Mouse (Mus musculus) MEL (cell line): ENCODE data around the gene Adgrf3. TPM values are rescaled to one million over a fixed set of nuclear protein-coding genes. Genes with fewer than 3 reads are reported as not detected.

ENCODE experiments used
- DNase-seq: peaks from one replicate; pipeline ENCODE4 v3.0.0; 2011; ENCODE audit warnings: low read depth, low spot score
- H3K27ac ChIP-seq: 2 replicates; pipeline ENCODE4 v1.5.1; 2012; ENCODE audit warnings: low read depth, mild to moderate bottlenecking, control low read depth, low read length, moderate library complexity; ENCODE audit not compliant: control insufficient read depth
- H3K27me3 ChIP-seq, 2 experiments: fragments of 150-350 bp in 1 of 2; sonication (generic) in 1 of 2; 2 replicates each; pipeline ENCODE4 v1.6.1; 2012; ENCODE audit warnings: low read length in 2 of 2, mild to moderate bottlenecking in 2 of 2, improper control_type of control experiment in 1 of 2, moderate library complexity in 1 of 2; ENCODE audit not compliant: insufficient read depth in 2 of 2, control insufficient read depth in 1 of 2
- H3K36me3 ChIP-seq, 2 experiments: 2 replicates each; pipeline ENCODE4 v1.6.1; 2012 to 2014; ENCODE audit warnings: low read length in 2 of 2, improper control_type of control experiment in 1 of 2, inconsistent platforms in 1 of 2, mild to moderate bottlenecking in 1 of 2; ENCODE audit not compliant: insufficient read depth in 2 of 2, control insufficient read depth in 1 of 2
- H3K4me1 ChIP-seq, 2 experiments: fragments of 150-350 bp in 1 of 2; sonication (generic) in 1 of 2; 2 replicates each; pipeline ENCODE4 v1.6.1; 2012; ENCODE audit warnings: low read length in 2 of 2, improper control_type of control experiment in 1 of 2, mild to moderate bottlenecking in 1 of 2; ENCODE audit not compliant: insufficient read depth in 2 of 2, control insufficient read depth in 1 of 2
- H3K4me3 ChIP-seq, 2 experiments: fragments of 150-350 bp in 1 of 2; sonication (generic) in 1 of 2; 2 replicates each; pipeline ENCODE4 v1.5.1; 2012; ENCODE audit warnings: low read depth in 2 of 2, low read length in 2 of 2, mild to moderate bottlenecking in 2 of 2, moderate library complexity in 2 of 2, control low read depth in 1 of 2, improper control_type of control experiment in 1 of 2; ENCODE audit not compliant: control insufficient read depth in 1 of 2, insufficient read depth in 1 of 2
- H3K79me2 ChIP-seq: 2 replicates; pipeline ENCODE4 v1.6.1; 2012; ENCODE audit warnings: mild to moderate bottlenecking, low read length, moderate library complexity; ENCODE audit not compliant: control insufficient read depth, poor library complexity, insufficient read depth
- H3K9ac ChIP-seq: 2 replicates; pipeline ENCODE4 v1.6.1; 2012; ENCODE audit warnings: low read depth, mild to moderate bottlenecking, control low read depth, low read length, moderate library complexity; ENCODE audit not compliant: control insufficient read depth, poor library complexity, severe bottlenecking
- H3K9me3 ChIP-seq: fragments of 150-350 bp; sonication (generic); replicated peaks from 2 replicates; pipeline ENCODE4 v1.6.1; 2012; ENCODE audit warnings: mild to moderate bottlenecking, low read length, improper control_type of control experiment, moderate library complexity; ENCODE audit not compliant: insufficient read depth
- CTCF ChIP-seq, 3 experiments: IDR thresholded peaks in 2 of 3; conservative IDR thresholded peaks in 1 of 3; 2 replicates each; pipeline ENCODE4 v1.5.1; 2011 to 2012; ENCODE audit warnings: low read length in 3 of 3, low read depth in 2 of 3, mild to moderate bottlenecking in 2 of 3, improper control_type of control experiment in 1 of 3, inconsistent platforms in 1 of 3, mixed read lengths in 1 of 3, moderate library complexity in 1 of 3; ENCODE audit not compliant: control insufficient read depth in 1 of 3, insufficient read depth in 1 of 3, poor library complexity in 1 of 3, severe bottlenecking in 1 of 3
- E2F4 ChIP-seq: IDR thresholded peaks from 2 replicates; pipeline ENCODE4 v1.6.1; 2011; ENCODE audit warnings: low read depth, low read length, improper control_type of control experiment, borderline replicate concordance
- GABPA ChIP-seq: IDR thresholded peaks from 2 replicates; pipeline ENCODE4 v1.6.1; 2012; ENCODE audit warnings: low read depth, mild to moderate bottlenecking, inconsistent platforms, low read length, improper control_type of control experiment, moderate library complexity
- GATA1 ChIP-seq: IDR thresholded peaks from 2 replicates; pipeline ENCODE4 v1.6.1; 2011; ENCODE audit warnings: low read depth, low read length, improper control_type of control experiment
- JUND ChIP-seq: IDR thresholded peaks from 2 replicates; pipeline ENCODE4 v1.6.1; 2011; ENCODE audit warnings: low read depth, mild to moderate bottlenecking, improper control_type of control experiment, low read length
- MAFK ChIP-seq: IDR thresholded peaks from 2 replicates; pipeline ENCODE4 v1.6.1; 2011; ENCODE audit warnings: low read depth, mild to moderate bottlenecking, low read length, improper control_type of control experiment, borderline replicate concordance
- MAX ChIP-seq: IDR thresholded peaks from 2 replicates; pipeline ENCODE4 v1.6.1; 2011; ENCODE audit warnings: low read length, improper control_type of control experiment
- MAZ ChIP-seq: IDR thresholded peaks from 2 replicates; pipeline ENCODE4 v1.6.1; 2012; ENCODE audit warnings: low read depth, mild to moderate bottlenecking, inconsistent platforms, low read length, improper control_type of control experiment
- MEF2A ChIP-seq: IDR thresholded peaks from 2 replicates; pipeline ENCODE4 v1.6.1; 2014; ENCODE audit warnings: low read depth, mild to moderate bottlenecking, inconsistent platforms, low read length, improper control_type of control experiment; ENCODE audit not compliant: poor library complexity, insufficient replicate concordance, severe bottlenecking; ENCODE audit errors: extremely low read depth
- MYB ChIP-seq: IDR thresholded peaks from 2 replicates; pipeline ENCODE4 v1.6.1; 2011; ENCODE audit warnings: mild to moderate bottlenecking, low read depth, low read length, improper control_type of control experiment
- MYC ChIP-seq: IDR thresholded peaks from 2 replicates; pipeline ENCODE4 v1.6.1; 2011; ENCODE audit warnings: low read depth, mild to moderate bottlenecking, low read length, improper control_type of control experiment, moderate library complexity
- NRF1 ChIP-seq: IDR thresholded peaks from 2 replicates; pipeline ENCODE4 v1.6.1; 2014; ENCODE audit warnings: low read depth, mild to moderate bottlenecking, inconsistent platforms, low read length, improper control_type of control experiment, moderate library complexity; ENCODE audit not compliant: poor library complexity, insufficient read depth, severe bottlenecking
- RAD21 ChIP-seq: IDR thresholded peaks from 2 replicates; pipeline ENCODE4 v1.6.1; 2011; ENCODE audit warnings: mild to moderate bottlenecking, low read depth, low read length, improper control_type of control experiment
- RCOR1 ChIP-seq: IDR thresholded peaks from 2 replicates; pipeline ENCODE4 v1.6.1; 2012; ENCODE audit warnings: low read depth, mild to moderate bottlenecking, inconsistent platforms, low read length, improper control_type of control experiment
- SIN3A ChIP-seq: IDR thresholded peaks from 2 replicates; pipeline ENCODE4 v1.6.1; 2012; ENCODE audit warnings: low read length, improper control_type of control experiment, inconsistent platforms
- SMC3 ChIP-seq: IDR thresholded peaks from 2 replicates; pipeline ENCODE4 v1.6.1; 2011; ENCODE audit warnings: low read depth, low read length, improper control_type of control experiment
- ZC3H11A ChIP-seq: IDR thresholded peaks from 2 replicates; pipeline ENCODE4 v1.6.1; 2012; ENCODE audit warnings: low read depth, mild to moderate bottlenecking, inconsistent platforms, low read length, improper control_type of control experiment
- ZKSCAN1 ChIP-seq: IDR thresholded peaks from 2 replicates; pipeline ENCODE4 v1.6.1; 2012; ENCODE audit warnings: low read depth, mild to moderate bottlenecking, inconsistent platforms, low read length, improper control_type of control experiment, moderate library complexity
- ZMIZ1 ChIP-seq: IDR thresholded peaks from 2 replicates; pipeline ENCODE4 v1.6.1; 2012; ENCODE audit warnings: low read depth, mild to moderate bottlenecking, inconsistent platforms, low read length, improper control_type of control experiment, moderate library complexity
- ZNF384 ChIP-seq: IDR thresholded peaks from 2 replicates; pipeline ENCODE4 v1.6.1; 2012; ENCODE audit warnings: low read depth, mild to moderate bottlenecking, inconsistent platforms, low read length, improper control_type of control experiment
- polyA plus RNA-seq, 2 experiments: library from polyadenylated mRNA; stranded (reverse) in 1 of 2; unstranded in 1 of 2; fragments of >175 nt in 1 of 2; fragments of >200 nt in 1 of 2; gene quantifications; 2 replicates each; pipeline versions ENCODE4 v1.2.1 to v1.2.4; 2012; ENCODE audit warnings: low replicate concordance in 2 of 2, low read depth in 1 of 2; ENCODE audit not compliant: insufficient read length in 2 of 2, insufficient read depth in 1 of 2, missing spikeins in 1 of 2
- total RNA-seq: library from RNA; depleted of rRNA; stranded (reverse); fragments of 300-350 nt; gene quantifications from 2 replicates; pipeline ENCODE4 v1.2.3, GENCODE M21; 2012

Adgrf3 gene
- total and polyA plus RNA-seq, 3 experiments: 1.7 to 2.7 TPM; not detected in 1

GRCm38 (mm10) chr5:30230901-30231300 lies 25.4 kb upstream of the Adgrf3 start:
- H3K36me3 ChIP-seq: peaks cover 0 to 26% of the 10 kb centered on the region in 2 experiments; a peak in 2 of 4 replicates
- H3K27ac ChIP-seq: no peak overlapping the region
- peak; percentile 76 for DNase-seq
- no peak overlapping the region for H3K9ac ChIP-seq
- no peaks in the 10 kb centered on the region for H3K9me3 ChIP-seq
- no peaks in the 10 kb centered on the region for H3K27me3 ChIP-seq
- TF ChIP-seq GATA1: no peak
- peak; percentile 79 for TF ChIP-seq SMC3
- TF ChIP-seq CTCF (IDR thresholded peaks at IDR 0.05 in 2 of 3, conservative IDR thresholded peaks at IDR 0.05 in 1 of 3; ENCODE audit: control insufficient read depth in 1 of 3, insufficient read depth in 1 of 3, low read depth in 2 of 3, low read length in 3 of 3, poor library complexity in 1 of 3, severe bottlenecking in 1 of 3): peak; percentile 65 to 78 (median 68)
- TF ChIP-seq RAD21: peak; percentile 47
- peak; percentile 39 for TF ChIP-seq ZC3H11A
- TF ChIP-seq E2F4: no peak
- peaks cover 37% of the 10 kb centered on the region for H3K79me2 ChIP-seq
- H3K4me3 ChIP-seq: no peak overlapping the region
- H3K4me1 ChIP-seq: peaks cover 14 to 20% of the 10 kb centered on the region in 2 experiments

- DNase-seq: no peak
Observed at GRCm38 (mm10) chr5:30222681-30223080, 17.2 kb upstream of the Adgrf3 start.

GRCm38 (mm10) chr5:30220666-30221065 lies 15.1 kb upstream of the Adgrf3 start:
- no peaks in the 10 kb centered on the region for H3K4me1 ChIP-seq
- H3K27ac ChIP-seq: no peak overlapping the region
- peaks cover 0 to 3% of the 10 kb centered on the region in 2 experiments; a peak in 1 of 4 replicates for H3K27me3 ChIP-seq
- H3K9me3 ChIP-seq: no peaks in the 10 kb centered on the region
- no peak overlapping the region for H3K4me3 ChIP-seq
- DNase-seq: no peak
- H3K79me2 ChIP-seq: no peaks in the 10 kb centered on the region
- TF ChIP-seq ZKSCAN1: no peak
- TF ChIP-seq RCOR1: no peak
- TF ChIP-seq GATA1: no peak
- TF ChIP-seq SIN3A: no peak
- no peak for TF ChIP-seq MEF2A
- no peak for TF ChIP-seq ZNF384
- no peak for TF ChIP-seq RAD21
- no peak for TF ChIP-seq MAFK
- no peak for TF ChIP-seq ZMIZ1
- TF ChIP-seq MYC: no peak
- TF ChIP-seq MYB: no peak
- H3K36me3 ChIP-seq: no peaks in the 10 kb centered on the region
- no peak overlapping the region for H3K9ac ChIP-seq

More at GRCm38 (mm10) chr5:30222681-30223080, 17.2 kb upstream of the Adgrf3 start:
- Histone ChIP-seq H3K36me3 (no peaks in the 10 kb centered on the region), H3K27me3 (no peaks in the 10 kb centered on the region; a peak in 1 of 4 replicates), H3K9ac (no peak overlapping the region), H3K79me2 (no peaks in the 10 kb centered on the region), H3K4me3 (no peak overlapping the region), H3K4me1 (no peaks in the 10 kb centered on the region), H3K27ac (no peak overlapping the region), H3K9me3 (no peaks in the 10 kb centered on the region)
- no peak for TF ChIP-seq ZKSCAN1
- TF ChIP-seq GABPA: no peak
- no peak for TF ChIP-seq MAZ
- no peak for TF ChIP-seq GATA1
- no peak for TF ChIP-seq MAX
- TF ChIP-seq JUND: no peak
- TF ChIP-seq ZNF384: no peak
- TF ChIP-seq ZC3H11A: no peak
- no peak for TF ChIP-seq NRF1
- TF ChIP-seq CTCF (IDR thresholded peaks at IDR 0.05 in 2 of 3, conservative IDR thresholded peaks at IDR 0.05 in 1 of 3; ENCODE audit: control insufficient read depth in 1 of 3, insufficient read depth in 1 of 3, low read depth in 2 of 3, low read length in 3 of 3, poor library complexity in 1 of 3, severe bottlenecking in 1 of 3): no peak
